Mouse (Mus musculus): ENCODE measurements around the gene Rftn1.

Rftn1 gene

DNA sequence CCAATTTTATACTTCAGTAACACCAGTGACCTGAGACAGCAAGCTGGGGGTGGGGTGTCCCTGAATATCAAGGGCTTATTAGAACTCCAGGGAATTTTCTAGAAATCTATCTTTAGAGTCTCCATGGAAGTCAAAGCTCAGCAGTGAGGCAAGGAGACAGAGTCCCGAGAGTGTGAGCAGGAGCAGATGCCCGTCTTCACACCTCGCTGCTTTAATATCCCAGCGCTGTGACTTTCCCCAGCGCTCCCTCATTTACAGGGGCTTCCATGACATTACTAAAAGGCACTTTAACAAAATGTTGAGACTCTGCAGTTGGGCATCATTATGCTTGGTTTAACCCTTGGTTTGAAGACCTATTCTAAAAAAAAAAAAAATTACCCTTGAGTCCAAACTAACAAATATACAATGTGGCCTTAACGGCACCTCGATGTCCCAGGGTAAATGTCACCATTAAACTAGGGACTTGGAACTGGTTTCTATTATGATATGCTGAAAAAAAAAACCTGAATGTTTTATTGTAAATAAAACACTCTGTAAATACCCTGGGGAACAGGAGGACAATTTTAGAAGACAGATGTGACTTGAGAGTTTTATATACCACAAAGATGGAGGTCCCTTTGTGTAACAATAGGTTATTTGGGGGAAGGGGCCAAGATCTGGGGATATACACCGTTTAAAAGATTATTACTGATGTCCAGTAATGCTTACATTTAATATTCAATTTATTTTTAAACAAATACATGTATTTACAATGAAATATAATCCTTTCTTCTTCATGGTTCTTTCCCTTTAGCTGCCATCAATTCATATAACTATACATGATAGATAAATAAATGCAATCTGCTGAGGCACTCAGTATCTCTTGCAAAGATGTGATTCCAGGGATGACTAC, 123.4 kb downstream of the Rftn1 start:
- no peak for DNase-seq (ENCODE audit: low spot score in 2 of 2)

DNA sequence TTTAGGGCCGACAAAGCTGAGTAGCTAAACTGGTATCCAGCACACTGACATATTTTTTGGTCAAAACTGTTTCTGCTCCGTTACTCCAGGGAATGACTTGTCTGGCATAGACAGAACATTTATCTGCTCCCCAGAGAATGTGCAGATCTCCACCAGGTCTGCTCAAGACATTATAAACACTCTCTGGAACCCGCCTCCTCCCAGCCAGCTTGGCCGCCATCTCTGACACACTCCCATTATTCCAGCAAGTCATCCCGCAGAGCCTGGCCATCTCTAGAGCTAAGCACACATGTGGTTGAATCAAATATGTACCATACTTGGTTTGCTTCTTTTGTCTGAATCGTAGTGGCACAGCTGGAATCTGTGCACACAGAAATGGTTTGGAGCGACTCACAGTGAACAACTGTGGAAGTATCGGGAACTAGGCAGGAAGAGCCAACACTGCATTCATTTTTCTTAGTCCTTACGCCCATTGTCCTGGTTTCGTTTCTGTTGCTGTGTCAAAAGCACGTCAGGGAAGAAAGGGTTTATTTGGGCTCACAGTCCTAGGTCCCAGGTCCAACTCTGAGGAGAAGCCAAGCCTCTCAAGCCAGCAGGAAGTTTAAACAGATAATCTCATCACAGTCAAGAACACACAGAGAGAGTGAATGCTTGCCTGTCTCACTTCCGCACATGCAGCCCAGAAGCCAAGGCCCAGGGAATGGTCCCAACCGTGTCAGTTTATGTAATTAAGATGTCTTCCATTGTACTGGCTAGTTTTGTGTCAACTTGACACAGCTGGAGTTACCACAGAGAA, 126.4 kb downstream of the Rftn1 start:
- no peak for DNase-seq (ENCODE audit: low spot score in 2 of 2)

DNA sequence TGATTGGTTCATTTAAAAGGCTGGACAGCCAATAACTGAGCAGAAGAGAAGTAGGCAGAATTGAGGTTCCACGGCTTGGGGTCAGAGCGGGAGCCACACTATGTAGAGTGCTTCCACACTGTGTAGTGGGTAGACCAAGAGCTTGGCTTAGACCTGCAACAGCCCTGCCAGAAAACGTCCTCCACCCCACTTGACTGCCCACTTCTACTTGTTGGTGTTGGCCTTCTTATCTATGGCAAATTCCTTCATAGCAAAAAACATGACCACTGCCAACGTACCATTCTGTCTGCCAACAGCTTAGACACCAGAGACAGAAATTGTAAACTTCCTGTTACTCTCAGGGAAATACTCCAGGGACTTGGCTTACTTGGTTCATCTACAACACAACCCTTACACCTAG, 127.8 kb downstream of the Rftn1 start:
- no peak for DNase-seq (ENCODE audit: low spot score in 2 of 2)

DNA sequence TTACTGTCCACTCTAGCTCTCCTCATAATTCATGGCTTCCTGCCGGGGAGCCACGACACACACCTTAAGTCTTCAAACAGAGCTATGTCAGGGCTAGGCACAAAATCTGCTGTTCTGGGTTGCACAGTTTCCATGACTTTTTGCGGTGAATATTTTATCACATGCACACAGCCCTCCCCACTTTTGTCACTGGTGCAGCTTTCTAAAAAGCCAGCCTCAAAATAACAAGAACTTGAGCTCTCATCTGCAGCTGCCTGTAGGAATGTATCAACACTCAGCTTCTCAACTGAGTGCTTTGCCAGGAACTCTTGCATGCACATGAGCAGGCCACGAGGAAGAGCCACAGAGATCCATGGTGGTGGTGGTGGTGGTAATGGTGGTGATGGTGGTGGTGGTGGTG, 129.0 kb downstream of the Rftn1 start:
- DNase-seq (ENCODE audit: low spot score in 2 of 2): no peak

DNA sequence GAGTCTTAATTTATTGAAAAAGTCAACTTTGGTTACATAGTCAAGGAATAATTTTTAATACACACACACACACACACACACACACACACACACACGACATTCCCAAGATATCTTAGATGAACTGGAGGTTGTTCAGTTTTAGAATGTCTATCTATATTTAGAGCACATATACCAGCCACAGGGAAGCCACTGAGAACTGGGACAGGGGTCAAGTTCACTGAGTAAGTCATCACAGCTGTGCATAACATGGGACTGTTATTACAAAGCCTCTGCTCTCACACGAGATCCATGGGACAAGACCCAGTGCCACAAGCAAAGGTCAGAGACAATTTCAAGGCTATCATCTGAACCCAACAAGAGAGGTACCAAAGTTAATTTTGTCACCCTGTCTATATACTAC, 130.3 kb downstream of the Rftn1 start:
- DNase-seq (ENCODE audit: low spot score in 2 of 2): no peak

DNA sequence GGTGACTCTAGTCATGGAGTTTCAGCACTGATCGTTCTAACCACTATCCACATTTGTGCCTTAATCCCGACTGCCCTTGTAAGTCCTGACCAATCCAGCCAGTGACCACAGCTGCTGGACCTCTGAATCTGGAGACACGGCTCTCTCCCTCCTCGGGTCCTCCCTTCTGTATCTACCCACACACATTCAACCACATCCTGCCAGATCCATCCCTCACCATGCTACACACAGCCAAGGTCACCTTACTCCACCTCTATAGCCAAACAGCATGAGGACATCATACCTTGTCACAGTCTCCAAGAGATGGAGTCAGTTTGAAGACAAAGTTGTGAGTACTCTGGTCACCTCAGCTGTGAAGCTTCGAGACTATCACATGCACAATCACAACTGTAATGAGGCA, 131.1 kb downstream of the Rftn1 start:
- DNase-seq (ENCODE audit: low spot score in 2 of 2): no peak

DNA sequence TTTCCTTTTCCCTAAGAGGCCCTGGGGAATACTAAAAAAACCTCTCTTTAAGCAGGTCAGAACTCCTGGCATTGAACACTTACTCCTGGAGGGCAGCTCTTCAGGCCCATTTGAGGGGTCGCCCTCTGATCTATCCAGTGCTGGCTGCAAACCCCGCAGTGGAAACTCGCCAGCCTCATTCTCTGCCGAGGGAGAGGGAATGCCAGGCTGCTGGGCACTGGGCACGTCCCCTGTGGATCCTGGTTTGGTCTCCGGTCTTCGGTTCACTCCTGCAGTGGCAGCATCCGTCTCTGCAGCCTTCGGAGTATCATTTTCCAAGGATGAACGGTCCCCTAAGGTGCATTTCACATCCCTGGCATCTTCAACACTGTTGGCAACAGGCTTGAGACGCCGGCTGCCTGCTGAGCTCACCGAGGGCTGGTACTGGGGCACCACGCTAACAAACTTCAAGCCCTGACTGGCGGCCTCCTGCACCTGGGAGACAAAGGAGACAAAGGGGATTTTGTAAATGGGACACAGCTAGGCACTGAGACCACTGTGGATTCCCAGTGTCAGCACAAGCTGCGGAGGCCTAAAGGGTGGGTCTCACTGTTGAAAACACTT, 135.2 kb downstream of the Rftn1 start:
- DNase-seq (ENCODE audit: low spot score in 2 of 2): no peak

DNA sequence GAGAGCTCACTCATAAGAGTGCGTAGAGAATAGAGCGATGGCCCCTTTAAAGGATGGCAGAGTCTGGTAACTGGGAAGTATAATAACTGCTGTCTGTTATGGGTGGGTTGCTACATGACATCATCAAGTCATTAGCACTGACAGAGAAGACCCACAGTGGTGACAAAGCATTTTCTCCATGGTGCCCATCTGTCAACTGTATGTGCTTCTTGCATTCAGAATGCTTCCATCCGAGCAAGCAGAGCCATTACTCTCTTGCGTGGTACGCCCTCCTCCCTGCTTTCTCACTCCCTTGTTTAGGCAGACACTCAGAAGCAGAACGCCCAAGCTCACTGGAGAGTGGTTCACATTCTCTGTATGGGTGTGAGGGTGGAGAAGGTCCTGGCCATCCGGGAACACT, 135.9 kb downstream of the Rftn1 start:
- DNase-seq (ENCODE audit: low spot score in 2 of 2): no peak

DNA sequence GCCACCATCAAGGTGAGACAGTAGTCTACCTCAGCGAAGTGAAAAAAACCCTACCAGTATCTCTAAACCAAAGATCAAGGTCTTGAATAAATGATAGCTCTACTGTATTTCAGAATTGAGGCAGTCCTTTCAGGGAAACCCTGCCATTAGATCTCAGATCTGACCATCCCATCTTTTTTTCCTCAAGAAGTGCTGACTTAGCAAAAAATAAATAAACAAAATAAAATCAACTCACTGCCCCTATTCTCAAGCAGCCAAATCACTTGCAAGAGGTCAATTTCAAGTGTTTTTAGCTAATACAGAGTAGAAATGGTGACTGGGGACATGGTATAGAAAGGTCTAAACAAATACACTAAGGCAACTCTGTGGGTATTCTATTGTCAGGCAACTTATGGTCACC, 136.5 kb downstream of the Rftn1 start:
- no peak for DNase-seq (ENCODE audit: low spot score in 2 of 2)

DNA sequence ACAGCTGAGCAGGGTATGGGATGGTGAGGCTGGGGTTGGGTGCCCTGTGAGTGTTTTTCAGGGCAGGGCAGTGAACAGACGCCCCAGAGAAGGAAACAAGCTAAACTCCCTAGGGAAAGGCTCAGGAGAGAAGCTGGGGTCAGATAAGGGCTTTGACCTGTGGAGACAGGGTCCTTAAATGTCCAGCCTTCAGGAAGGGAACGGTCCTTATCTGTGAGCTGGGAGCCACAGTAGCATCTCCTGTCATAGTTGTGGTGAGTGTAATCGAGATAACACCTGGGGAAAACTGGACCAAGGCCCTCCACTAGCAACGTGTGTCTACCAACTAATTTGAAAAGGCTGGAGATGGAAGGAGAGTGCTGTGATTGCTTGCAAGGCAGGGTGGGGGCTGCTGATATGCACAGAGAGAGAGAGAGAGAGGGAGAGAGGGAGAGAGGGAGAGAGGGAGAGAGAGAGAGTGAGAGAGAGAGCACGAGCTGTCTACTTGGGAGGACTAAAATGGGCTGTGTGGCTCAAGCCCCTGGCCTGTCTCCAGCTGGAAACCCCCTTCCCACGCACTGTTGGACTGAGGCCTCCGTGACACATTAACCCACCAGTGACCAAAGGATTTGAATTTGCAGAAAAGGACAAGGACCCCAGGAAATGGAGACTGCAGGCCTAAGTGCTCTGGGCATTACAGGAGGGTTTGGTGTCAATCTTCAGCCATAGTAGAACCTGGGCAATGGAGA, 137.6 kb downstream of the Rftn1 start:
- DNase-seq (ENCODE audit: low spot score in 2 of 2): no peak

DNA sequence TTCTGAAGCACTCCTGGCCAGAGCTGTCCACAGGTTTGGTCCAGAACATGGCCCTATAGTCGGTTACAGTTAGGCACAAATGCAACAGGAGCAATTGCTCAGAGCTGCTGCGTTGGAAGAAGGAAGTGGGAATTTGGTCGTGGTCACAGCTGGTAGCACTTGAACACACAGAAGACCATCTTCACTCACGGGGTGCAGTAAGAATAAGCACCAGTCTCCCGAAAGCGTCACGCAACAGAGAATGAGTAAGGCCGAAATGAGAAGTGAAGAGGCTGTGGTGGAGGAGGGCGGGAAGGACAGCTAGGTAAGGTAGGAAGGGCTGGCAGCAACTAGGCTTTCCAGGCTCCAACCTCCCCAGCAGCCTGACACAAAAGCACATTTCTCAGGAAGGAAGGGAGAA, 140.0 kb downstream of the Rftn1 start:
- DNase-seq (ENCODE audit: low spot score in 2 of 2): no peak

DNA sequence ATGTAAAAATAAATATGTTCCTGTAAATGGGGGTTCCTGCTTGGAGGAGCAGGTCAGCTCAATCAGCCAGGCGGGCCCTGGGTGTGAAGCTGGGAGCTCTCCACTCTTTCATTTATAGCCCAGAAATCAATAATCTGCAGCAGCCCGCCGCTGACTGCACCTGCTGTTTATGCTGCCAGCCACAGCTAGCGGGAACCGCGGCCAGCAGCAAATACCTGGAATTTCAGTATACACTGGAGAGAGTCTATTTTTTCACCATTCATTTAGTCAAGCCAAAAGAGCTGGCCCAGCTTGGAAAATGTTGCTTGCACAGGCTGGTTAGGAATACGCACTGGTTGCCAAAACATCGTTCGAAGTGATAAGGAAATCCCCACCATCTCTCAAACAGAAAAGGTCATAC, 142.3 kb downstream of the Rftn1 start:
- DNase-seq (ENCODE audit: low spot score in 2 of 2): no peak

DNA sequence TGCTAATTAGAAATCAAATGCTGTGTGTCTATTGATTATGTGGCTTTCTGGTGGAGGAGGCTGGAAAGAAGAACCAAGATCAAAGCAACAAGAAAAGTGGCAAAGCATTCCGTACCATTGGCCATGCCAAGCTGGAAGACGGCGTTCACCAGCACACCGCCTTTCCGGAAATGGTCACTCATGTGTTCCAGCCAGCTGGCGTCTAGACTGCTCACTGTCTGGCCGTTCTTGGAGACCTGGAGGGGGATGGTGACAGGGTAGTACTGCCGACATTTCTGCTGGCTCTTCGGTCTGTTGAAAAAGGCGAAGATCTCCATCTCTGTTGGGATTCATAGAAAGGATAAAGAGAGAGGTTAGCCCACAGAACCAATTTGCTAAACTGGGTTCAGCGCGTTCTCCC, 143.3 kb downstream of the Rftn1 start:
- no peak for DNase-seq (ENCODE audit: low spot score in 2 of 2)

DNA sequence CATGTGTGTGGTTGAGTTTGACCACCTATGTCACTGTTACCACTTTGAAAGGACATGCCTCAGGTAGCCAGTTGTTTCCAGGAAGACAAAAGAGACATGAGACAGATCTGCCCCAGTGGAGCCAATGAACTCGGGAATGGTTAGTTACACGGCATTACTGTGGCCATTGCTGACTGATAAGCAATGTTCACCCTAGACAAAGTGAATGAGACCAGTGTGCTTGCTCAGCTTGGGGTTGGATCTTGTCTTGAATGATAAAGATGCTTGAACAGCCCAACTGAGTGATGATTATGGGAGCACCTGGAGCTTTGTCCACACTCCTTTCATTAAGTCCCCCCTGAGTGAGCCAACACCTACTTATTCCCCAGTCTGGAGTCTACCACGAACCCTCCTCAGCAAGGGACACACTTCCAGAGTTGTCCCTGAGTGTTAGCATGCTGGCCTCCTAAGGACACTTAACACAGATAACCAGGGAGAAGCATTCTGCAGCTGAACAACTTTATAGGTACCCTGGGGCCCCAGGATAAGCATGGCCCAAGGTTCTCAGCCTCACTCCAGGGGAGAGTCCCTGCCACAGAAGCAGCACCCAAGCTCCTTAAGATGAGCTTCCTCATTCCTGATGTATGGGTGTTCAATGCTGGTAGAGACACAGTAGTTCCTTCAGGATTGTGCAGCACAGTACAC, 149.6 kb downstream of the Rftn1 start:
- no peak for DNase-seq (ENCODE audit: low spot score in 2 of 2)

DNA sequence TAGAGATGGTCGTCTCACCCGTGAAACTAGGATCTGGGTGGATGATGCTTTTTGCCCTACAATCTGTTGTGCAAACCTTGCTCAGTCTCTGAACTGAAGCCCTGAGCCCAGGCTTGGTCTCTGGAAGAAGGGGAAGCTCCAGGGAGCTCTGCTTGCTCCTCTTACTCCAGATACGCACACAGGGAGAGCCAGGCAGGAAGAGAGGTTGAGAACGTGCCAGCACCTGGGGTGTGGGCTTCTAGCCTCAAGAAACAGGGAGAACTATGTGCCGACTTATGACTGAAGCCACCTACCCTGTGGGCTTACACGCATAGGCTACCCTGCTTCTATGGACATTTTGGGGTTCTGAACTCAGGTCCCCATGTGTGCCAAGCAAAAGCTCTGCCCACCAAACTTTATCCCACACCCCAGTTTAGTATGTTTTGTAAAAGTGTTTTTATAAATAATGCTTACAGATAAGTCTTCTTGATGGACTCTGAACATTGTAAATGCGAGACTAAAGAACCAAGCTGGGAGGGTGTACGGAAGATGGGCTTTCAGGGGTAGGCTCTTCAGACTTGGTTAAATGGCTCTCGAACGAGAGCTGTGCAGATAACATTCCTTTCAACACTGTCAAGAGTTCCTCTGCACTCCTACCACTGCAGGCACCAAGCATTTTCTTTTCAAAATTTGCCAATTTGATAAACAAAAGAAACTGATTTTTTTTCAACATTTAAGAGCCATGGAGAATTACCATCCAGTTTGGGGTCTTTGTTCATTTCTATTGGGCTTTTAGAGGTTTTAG, 152.4 kb downstream of the Rftn1 start:
- no peak for DNase-seq (ENCODE audit: low spot score in 2 of 2)

DNA sequence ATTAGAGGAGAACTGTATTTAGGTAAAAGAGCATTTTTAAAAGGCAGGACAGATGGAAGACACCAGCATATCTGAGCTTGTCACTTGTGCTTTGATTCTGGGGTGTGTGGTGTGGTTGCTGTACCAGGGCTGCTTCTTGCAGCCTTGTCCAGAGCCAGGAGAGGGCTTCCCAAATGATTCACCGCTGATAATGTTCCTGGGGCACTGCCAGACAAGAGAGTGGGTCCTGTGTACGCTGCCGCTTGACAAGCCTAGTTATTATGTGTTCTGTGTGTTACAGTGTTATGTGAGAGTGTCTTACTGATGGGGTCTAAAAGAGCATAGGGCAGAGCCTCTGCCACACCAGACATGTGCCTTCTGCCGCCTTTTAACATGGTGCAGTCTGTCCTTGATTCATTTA, 153.1 kb downstream of the Rftn1 start:
- DNase-seq (ENCODE audit: low spot score in 2 of 2): no peak

DNA sequence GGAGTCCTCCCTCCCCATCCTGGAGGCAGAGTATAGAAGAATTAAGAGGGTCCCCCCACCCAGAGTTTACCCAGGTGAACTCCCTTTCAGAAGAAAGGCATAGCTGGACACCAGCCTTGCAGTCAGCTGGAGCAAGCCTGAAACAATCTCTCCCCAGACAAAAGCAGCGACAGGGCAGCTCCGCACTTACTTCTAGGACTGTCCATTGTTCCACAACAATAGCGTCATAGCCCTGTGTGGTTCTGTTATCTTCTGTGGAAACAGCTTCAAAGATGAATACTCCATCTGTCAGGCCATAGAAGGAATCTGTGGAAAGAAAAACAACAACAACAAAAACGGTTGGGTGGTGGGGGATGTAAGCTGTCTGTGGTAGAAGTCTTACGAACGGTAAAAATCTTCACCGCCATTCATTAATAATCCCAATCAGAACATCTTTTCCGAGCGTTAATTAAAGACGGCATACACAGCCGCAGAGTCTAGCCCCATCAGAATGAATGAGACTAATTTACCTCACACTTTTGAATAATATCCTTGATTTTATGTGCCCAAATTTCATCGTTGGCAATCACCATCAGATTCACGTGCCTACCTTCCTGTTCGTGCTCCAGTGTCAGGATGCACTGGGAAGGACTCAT, 153.6 kb downstream of the Rftn1 start:
- DNase-seq (ENCODE audit: low spot score in 2 of 2): no peak

DNA sequence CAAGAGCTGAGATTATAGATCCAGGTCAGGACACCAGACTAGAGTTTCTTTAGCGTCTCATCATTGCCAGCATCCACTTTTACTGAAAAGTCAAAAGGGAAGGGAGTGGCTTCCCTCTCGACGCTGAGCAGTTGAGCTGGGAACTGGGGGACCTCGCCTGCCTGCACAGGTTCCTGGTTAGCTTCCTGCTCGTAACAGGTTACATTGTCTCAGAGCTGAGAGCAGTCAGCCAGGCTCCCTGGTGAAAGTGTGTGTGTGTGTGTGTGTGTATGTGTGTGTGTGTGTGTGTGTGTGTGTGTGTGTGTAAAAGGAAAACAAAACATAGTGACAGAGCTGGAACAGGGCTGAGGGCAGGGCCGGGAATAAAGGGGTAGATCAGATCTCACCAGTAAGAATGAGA, 156.8 kb downstream of the Rftn1 start:
- DNase-seq (ENCODE audit: low spot score in 2 of 2): no peak

DNA sequence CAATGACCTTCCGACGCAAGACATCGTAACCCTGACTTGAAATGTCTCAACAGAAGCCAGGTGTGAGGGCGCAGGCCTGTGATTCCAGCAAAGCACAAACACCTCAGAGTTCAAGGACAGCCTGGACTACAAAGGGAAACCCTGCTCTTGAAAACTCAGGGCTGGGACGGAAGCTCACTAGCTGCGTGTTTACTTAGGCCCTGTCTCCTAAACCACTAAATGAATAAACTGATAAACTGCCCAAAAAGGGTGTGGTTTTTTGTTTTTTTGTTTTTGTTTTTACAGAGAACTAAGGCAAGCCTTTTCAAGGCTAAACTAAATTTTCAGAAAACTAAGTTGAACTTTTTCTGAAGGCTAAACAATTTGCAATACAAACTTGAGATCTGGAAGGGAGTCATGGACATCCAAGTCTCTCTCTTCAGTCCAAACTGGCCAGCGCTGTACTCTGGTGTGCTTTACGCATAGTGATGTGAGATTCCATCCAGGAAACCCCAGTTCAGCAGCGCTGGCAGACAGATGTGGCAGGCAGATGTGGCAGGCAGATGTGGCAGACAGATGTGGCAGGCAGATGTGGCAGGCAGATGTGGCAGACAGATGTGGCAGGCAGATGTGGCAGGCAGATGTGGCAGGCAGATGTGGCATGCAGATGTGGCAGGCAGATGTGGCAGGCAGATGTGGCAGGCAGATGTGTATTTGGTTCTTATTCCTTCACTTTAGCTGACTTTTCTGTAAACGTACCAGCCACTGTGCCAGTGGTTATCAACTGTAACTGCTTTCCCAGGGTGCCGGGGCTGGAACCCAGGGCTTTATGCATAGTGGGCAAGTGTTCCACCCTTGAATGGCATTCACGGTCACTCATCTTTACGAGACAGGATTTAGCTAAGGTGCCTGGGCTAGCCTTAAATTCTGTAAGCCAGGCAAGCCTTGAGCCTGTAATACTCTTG, 158.7 kb downstream of the Rftn1 start:
- DNase-seq (ENCODE audit: low spot score in 2 of 2): no peak

Measured in frontal cortex, postnatal 25 days (tissue).